Mouse (Mus musculus) heart, embryonic 14.5 days (tissue): ENCODE results near the gene Ankrd65. TPM values are rescaled to one million over a fixed set of nuclear protein-coding genes. Genes with fewer than 3 reads are reported as not detected.
A peak's percentile ranks its signal among the peaks of the same experiment; 100 is the strongest.

ENCODE experiments used
- ATAC-seq: fragments of 200-750 bp; cut with Nextera tagmentation; 2 replicates; pipeline ENCODE4 v1.8.0; 2017; ENCODE audit warnings: low read depth, moderate TSS enrichment; ENCODE audit not compliant: insufficient number of reproducible peaks, insufficient read depth, low FRiP score
- H3K27ac ChIP-seq, 2 experiments: fragments of 200-500 bp in 1 of 2; fragments of 300-500 bp in 1 of 2; sonication (generic) in 1 of 2; replicated peaks in 1 of 2; 2 replicates each; pipeline ENCODE4 v1.5.1; 2012 to 2014; ENCODE audit warnings: low read depth in 2 of 2, low read length in 2 of 2, control low read depth in 1 of 2, mild to moderate bottlenecking in 1 of 2, mixed read lengths in 1 of 2; ENCODE audit not compliant: control insufficient read depth in 1 of 2, insufficient read depth in 1 of 2
- H3K27me3 ChIP-seq: fragments of 300-500 bp; sonication (generic); 2 replicates; pipeline ENCODE4 v1.6.1; 2014; ENCODE audit warnings: mild to moderate bottlenecking, low read length, control low read depth; ENCODE audit not compliant: control insufficient read depth, insufficient read depth
- H3K36me3 ChIP-seq: fragments of 300-500 bp; sonication (generic); 2 replicates; pipeline ENCODE4 v1.6.1; 2014; ENCODE audit warnings: mild to moderate bottlenecking, control low read depth, low read length, mixed read lengths; ENCODE audit not compliant: control insufficient read depth, insufficient read depth
- H3K4me1 ChIP-seq, 2 experiments: fragments of 200-500 bp in 1 of 2; fragments of 300-500 bp in 1 of 2; sonication (generic) in 1 of 2; 2 replicates each; pipeline ENCODE4 v1.6.1; 2012 to 2014; ENCODE audit warnings: low read length in 2 of 2, control low read depth in 1 of 2, mixed read lengths in 1 of 2; ENCODE audit not compliant: control insufficient read depth in 2 of 2, insufficient read depth in 2 of 2
- H3K4me2 ChIP-seq: fragments of 300-500 bp; sonication (generic); 2 replicates; pipeline ENCODE4 v1.6.1; 2014; ENCODE audit warnings: mild to moderate bottlenecking, low read length
- H3K4me3 ChIP-seq, 2 experiments: fragments of 200-500 bp in 1 of 2; fragments of 300-500 bp in 1 of 2; sonication (generic) in 1 of 2; 2 replicates each; pipeline ENCODE4 v1.5.1; 2012 to 2014; ENCODE audit warnings: low read length in 2 of 2, mild to moderate bottlenecking in 2 of 2, control low read depth in 1 of 2, low read depth in 1 of 2, moderate library complexity in 1 of 2; ENCODE audit not compliant: control insufficient read depth in 1 of 2, insufficient read depth in 1 of 2
- H3K9ac ChIP-seq: fragments of 300-500 bp; sonication (generic); 2 replicates; pipeline ENCODE4 v1.6.1; 2014; ENCODE audit warnings: mild to moderate bottlenecking, low read length
- H3K9me3 ChIP-seq: fragments of 300-500 bp; sonication (generic); 2 replicates; pipeline ENCODE4 v1.6.1; 2016; ENCODE audit warnings: low read length, control low read depth; ENCODE audit not compliant: control insufficient read depth
- WGBS: fragments of 180-500 bp; shearing (Covaris S2); extraction: QIAGEN DNeasy Blood & Tissue Kit; methylation state at CpG from one replicate; pipeline ENCODE4 v1.1.7; 2014; 5-methylcytosine and 5-hydroxymethylcytosine counted together
- polyA plus RNA-seq: library from polyadenylated mRNA; unstranded; fragments of >200 nt; fragmentation: Nextera tagmentation; extraction: Ambion mirVana; gene quantifications from 2 replicates; pipeline ENCODE4 v1.2.1, GENCODE M21; 2014

The Ankrd65 gene
- polyA plus RNA-seq, 1 experiment from 2014 or later = not detected

DNA sequence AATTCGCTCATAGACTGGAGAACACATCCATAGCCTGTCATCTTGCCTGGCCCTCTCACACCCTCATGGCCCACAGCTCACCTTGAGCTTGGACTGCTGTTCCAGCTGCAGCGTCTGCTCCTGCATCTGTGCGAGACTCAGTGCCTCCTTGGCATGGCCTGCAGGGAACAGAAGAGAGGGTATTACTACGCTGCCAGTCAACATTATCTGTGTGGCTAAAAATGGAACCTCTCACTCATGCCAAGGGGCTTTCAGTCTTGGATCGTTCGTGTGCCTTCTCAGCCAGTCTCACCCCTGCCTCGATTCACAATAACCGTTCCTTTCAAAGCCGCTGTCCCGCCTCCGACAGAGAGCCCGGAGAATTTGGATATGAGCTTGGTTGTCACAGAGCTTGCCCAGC lies 33.2 kb upstream of the Ankrd65 start:
- H3K4me3 ChIP-seq = no peak overlapping the region
- peak overlapping the region; percentile 17; the same call in 1 of the 2 replicates for H3K9ac ChIP-seq
- peaks cover 12 to 34% of the 10 kb centered on the region in 2 experiments for H3K4me1 ChIP-seq
- WGBS = 56% methylated on average over 12 of the region's 12 CpGs
- no peak for ATAC-seq
- H3K27ac ChIP-seq = peak overlapping the region in 1 of 2 experiments; percentile 30; a peak in 1 of 4 replicates
- H3K27me3 ChIP-seq = no peaks in the 10 kb centered on the region
- no peaks in the 10 kb centered on the region for H3K9me3 ChIP-seq
- H3K4me2 ChIP-seq = peak overlapping the region; percentile 27
- H3K36me3 ChIP-seq = peaks cover 60% of the 10 kb centered on the region

DNA sequence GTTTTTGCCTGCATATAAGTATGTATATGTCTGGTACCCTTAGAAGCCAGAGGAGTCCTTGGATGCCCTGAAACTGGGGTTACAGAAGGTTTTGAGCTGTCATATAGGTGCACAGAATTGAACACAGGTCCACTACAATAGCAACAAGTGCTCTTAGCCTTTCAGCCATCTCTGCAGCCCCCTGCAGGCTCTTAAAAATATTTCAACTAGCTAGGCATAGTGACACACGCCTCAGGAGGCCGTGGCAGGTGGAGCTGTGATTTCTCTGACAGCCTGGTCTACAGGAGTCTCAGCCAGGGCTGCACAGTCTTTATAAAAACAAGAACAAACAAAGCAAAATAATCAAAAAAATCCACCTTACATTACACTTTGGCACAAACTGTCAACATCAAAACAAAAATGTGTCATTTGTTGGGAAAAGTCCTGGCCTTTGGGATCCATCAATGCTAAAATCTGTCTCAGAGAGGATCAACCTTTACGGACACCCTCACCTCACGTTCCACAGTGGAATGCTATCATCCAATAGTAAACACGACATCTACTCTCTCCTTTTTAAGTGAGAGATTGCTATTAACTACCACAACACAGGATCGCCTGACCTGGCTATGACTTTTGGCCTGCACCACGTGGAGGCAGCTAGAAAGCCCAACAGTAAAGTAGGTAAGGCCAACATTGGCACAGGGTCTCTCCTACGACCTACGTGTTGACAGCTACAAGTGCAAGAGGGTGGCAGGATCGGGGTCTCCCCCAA lies 30.2 kb upstream of the Ankrd65 start:
- H3K4me2 ChIP-seq = peak overlapping the region; percentile 94
- WGBS = 2% methylated on average over 10 of the region's 10 CpGs
- peaks cover 31% of the 10 kb centered on the region for H3K36me3 ChIP-seq
- peak overlapping the region; percentile 81 for H3K9ac ChIP-seq
- no peaks in the 10 kb centered on the region for H3K27me3 ChIP-seq
- H3K9me3 ChIP-seq = no peaks in the 10 kb centered on the region
- H3K27ac ChIP-seq = peak overlapping the region; percentile 57 to 87
- H3K4me3 ChIP-seq = peak overlapping the region; percentile 63 to 85
- ATAC-seq = 0 out of 2 replicates have a peak, but pooled peaks have one; percentile 6
- peaks cover 12 to 35% of the 10 kb centered on the region in 2 experiments for H3K4me1 ChIP-seq

DNA sequence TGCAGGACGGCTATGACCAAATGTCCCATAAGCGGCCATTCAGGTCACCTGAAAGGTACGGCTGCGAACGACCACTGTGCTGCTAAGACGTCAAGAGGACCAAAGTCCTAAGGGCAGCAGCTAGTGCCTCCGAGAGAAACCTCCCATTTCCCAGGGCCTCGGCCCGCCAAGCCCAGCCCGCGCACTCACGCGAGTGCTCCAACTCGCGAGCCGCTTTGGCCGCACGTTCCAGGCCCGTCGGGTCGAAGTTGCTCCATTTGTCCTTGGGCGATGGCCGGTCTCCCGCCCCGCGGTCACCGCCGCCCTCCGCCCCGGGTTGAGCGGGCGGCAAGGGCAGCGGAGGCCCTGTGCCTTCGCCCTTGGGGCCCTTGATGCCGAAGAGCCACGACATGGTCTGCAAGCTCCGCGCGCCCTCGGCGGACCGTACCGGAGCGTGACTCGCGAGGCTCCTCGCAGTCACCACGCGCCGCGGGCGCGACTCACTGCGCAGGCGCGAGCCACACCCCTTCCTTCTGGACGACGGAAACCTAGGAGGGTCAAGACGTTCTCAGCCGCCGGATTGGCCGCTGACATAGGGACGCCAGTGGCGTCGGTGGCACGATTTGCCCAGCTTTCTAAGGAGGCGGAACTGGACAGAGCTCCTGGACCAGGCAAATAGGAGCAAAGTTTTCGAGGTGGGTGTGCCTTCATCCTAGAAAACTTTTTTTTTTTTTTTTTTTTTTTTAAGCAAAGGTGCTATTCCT lies 29.5 kb upstream of the Ankrd65 start, which contains the start of gene Atad3a:
Gene Atad3a, minus strand, starts transcription at position 481 of the 743 bp plus-strand sequence.
- Histone ChIP-seq H3K27me3 (no peaks in the 10 kb centered on the region), H3K9ac (peak within 1 kb of the TSS; percentile 83), H3K4me2 (peak within 1 kb of the TSS; percentile 97), H3K4me3 (peak within 1 kb of the TSS; percentile 63 to 85), H3K36me3 (peaks cover 23% of the 10 kb centered on the region), H3K9me3 (no peaks in the 10 kb centered on the region), H3K4me1 (peaks cover 12 to 35% of the 10 kb centered on the region in 2 experiments), H3K27ac (peak within 1 kb of the TSS; percentile 57 to 87)
- peak; percentile 91 for ATAC-seq
- under 1% methylated on average over 68 of the region's 68 CpGs for WGBS

DNA sequence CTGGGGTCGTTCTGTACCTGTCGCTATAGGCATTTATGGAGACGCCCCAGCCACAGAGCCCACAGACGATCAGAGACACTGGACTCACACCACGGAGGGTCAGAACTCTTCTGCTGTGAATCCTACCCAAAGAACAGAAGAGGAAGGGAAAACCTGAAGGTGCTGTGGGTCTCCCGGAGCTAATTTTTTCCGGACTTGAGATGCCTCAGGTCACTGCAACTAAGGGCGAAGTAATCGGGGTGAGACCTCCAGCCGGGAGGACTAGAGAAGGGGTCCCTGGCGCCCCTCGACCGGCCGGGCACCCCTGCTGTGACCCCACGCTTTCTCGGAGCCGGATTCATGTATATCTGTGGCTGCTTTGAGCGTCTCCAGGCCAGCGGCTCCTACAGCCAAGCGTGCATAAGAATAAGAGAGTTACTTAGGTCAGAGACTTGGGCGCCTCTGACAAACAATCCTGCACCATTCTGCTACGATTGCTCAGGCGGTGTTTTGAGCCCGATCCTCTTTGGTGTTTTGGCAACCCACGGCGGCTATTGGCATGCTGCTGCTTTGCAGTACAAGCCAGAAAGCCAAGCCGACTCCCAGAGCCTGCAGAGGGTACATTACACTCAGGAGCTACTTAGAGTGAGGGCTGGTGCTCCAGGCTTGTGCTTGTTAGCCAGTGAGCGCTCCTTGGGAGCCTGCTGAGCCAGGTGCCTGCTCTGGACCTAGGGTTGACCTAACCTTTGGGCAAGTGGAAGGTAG lies 28.7 kb upstream of the Ankrd65 start:
- peak overlapping the region; percentile 97 for H3K4me2 ChIP-seq
- H3K27ac ChIP-seq = peak overlapping the region in 1 of 2 experiments; percentile 48; a peak in 2 of 4 replicates
- 3% methylated on average over 28 of the region's 28 CpGs for WGBS
- H3K36me3 ChIP-seq = peaks cover 16% of the 10 kb centered on the region
- ATAC-seq = no peak
- peaks cover 12 to 35% of the 10 kb centered on the region in 2 experiments for H3K4me1 ChIP-seq
- no peaks in the 10 kb centered on the region for H3K27me3 ChIP-seq
- H3K4me3 ChIP-seq = peak overlapping the region; percentile 63 to 85
- H3K9me3 ChIP-seq = no peaks in the 10 kb centered on the region
- H3K9ac ChIP-seq = peak overlapping the region; percentile 83

DNA sequence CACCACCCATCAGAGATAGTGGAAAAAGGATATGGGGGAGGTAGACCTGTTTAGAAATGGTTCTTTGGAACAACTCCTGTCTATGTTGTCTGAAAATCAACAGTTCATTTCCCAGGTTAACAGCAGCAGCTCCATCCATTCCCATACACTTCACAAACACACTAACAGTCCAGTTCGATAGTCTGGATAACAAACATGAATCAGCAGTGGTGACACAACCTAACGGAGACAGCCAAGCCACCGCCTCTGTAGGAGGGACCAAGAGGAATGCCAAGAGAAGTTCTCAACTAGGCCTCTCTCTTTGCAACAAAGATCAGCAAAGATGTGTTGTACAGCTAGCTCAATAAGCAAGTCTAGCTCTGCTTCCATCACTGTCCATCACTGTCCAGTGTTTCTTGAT lies 27.9 kb upstream of the Ankrd65 start:
- H3K9ac ChIP-seq = no peak overlapping the region
- no peaks in the 10 kb centered on the region for H3K9me3 ChIP-seq
- H3K27me3 ChIP-seq = no peaks in the 10 kb centered on the region
- H3K27ac ChIP-seq = no peak overlapping the region
- 78% methylated on average over 3 of the region's 3 CpGs for WGBS
- H3K4me2 ChIP-seq = 0 out of 2 replicates have a peak overlapping the region, but pooled peaks have one; percentile 97
- H3K4me1 ChIP-seq = peaks cover 7 to 29% of the 10 kb centered on the region in 2 experiments
- ATAC-seq = no peak
- peaks cover 8% of the 10 kb centered on the region; the same call in 1 of the 2 replicates for H3K36me3 ChIP-seq
- H3K4me3 ChIP-seq = no peak overlapping the region

DNA sequence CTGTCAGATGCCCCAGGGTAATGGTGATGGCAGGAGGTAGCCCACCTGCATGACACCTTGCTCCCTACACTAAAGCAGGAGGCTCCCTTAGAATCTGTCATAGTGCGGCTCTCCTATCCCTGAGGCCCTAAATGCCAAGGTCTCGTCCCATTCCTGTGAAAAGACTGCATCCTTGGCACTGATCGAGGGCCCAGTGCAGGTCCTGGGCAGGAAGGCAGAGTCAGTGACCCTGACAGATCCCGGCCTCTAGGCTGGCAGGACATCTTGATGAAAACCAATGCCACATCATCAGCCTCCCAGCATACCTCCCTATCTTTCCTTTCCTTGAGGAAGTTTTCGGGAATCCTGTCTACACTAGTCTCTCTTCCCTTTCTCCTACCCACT lies 20.8 kb upstream of the Ankrd65 start:
- Histone ChIP-seq H3K4me1 (peaks cover 4 to 12% of the 10 kb centered on the region in 2 experiments; a peak in 3 of 4 replicates), H3K9me3 (no peaks in the 10 kb centered on the region), H3K4me3 (peak overlapping the region in 1 of 2 experiments; percentile 63; a peak in 2 of 4 replicates), H3K4me2 (peak overlapping the region; percentile 90), H3K9ac (peak overlapping the region; percentile 88), H3K27ac (no peak overlapping the region; a peak in 1 of 4 replicates), H3K36me3 (no peaks in the 10 kb centered on the region), H3K27me3 (peaks cover 35% of the 10 kb centered on the region)
- 63% methylated on average over 5 of the region's 5 CpGs for WGBS
- ATAC-seq = no peak
